Mouse (Mus musculus): ENCODE results near the gene Ablim1. TPM values are rescaled to one million over a fixed set of nuclear protein-coding genes. Genes with fewer than 3 reads are reported as not detected.
A peak's percentile ranks its signal among the peaks of the same experiment; 100 is the strongest.

The Ablim1 gene
- total and polyA plus RNA-seq, 3 experiments: 101 to 454 (median 418) TPM

DNA sequence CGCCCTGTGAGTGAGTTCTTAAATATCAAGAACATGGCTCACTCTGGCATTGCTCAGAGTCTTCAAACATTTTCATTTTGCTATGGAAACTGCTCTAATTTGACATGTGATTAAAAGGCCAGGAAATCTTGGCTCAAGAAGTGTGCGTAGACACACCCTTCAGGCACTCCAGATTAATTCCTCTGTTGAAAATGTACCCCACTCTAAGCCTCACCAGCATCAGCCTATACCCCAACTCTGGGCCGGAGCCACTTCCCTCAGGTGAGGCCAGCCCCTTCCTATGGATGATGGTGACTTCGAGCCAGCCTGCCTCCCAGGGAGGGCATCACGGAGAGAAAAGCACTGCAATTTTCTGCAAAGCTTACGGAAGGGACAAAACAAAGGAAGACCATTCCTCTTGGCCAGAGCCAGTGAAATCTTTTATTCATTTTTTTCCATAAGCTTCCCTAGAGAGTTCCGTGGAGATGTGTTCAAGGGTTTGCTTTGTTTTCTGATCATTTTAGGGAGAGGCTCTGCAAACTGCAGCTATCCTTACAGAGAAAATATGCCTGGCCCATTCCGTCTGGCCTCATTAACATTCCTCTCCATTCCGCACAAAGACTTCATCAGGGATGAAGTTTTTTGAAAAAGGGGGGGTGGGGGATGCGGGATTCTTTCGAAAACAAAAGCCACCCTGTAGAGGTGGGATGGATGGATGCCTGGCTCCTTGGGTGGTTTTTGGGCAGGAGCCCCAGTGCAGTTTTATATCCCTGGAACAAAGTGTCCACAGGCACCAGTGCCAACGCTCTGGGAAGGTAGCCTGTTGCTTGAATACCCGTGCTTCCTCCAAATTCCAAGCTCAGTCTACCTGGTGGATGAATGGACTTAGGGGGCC lies 236.7 kb downstream of the Ablim1 start:
- no peak for DNase-seq
- Histone ChIP-seq H3K27ac (peak overlapping the region; percentile 78), H3K27me3 (ENCODE audit: control insufficient read depth, insufficient read depth, low read length) (no peaks in the 10 kb centered on the region), H3K79me2 (replicated peaks; ENCODE audit: control insufficient read depth, insufficient read depth, low read length) (no peaks in the 10 kb centered on the region; the same call in 1 of the 2 replicates), H3K4me1 (ENCODE audit: control insufficient read depth, insufficient read depth, low read length) (peaks cover 28% of the 10 kb centered on the region), H3K9ac (ENCODE audit: low read depth, low read length) (no peak overlapping the region), H3K36me3 (ENCODE audit: control insufficient read depth, insufficient read depth, low read length) (peaks cover 54% of the 10 kb centered on the region), H3K4me3 (no peak overlapping the region)
- WGBS: 41% methylated on average over 13 of the region's 13 CpGs
- intact Hi-C loops (cut with DNase I): no loop called here
- TF ChIP-seq POLR2A (IDR thresholded peaks at IDR 0.05; ENCODE audit: insufficient read depth, low read depth, low read length): no peak
- no peak for TF ChIP-seq CTCF (IDR thresholded peaks at IDR 0.05)
- TF ChIP-seq EP300 (IDR thresholded peaks at IDR 0.05; ENCODE audit: insufficient read depth, low read depth, low read length): no peak

DNA sequence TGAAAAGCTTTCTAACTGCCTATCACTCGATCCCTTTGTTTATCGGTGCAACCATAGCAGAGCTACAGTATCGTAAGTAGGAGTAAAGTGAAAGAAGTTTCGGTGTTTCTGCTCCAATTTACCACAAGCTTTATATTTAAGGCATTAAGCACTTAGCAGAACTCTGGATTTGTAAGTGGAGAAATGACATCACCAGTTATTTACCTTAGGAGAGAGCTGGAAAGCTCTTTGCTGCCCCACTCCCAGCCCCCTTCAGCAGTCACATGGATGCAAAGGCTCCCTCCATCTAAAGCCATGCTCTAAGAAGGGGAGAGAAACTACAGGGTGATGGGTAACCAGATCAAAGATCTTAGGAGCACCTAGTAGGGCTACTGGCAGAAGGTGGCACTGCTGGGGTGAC lies 241.3 kb downstream of the Ablim1 start:
- intact Hi-C loops (cut with DNase I): no loop called here
- Histone ChIP-seq H3K4me3 (no peak overlapping the region), H3K4me1 (ENCODE audit: control insufficient read depth, insufficient read depth, low read length) (peaks cover 14% of the 10 kb centered on the region), H3K9ac (ENCODE audit: low read depth, low read length) (no peak overlapping the region), H3K27ac (peak overlapping the region; percentile 61), H3K27me3 (ENCODE audit: control insufficient read depth, insufficient read depth, low read length) (no peaks in the 10 kb centered on the region), H3K36me3 (ENCODE audit: control insufficient read depth, insufficient read depth, low read length) (peaks cover 43% of the 10 kb centered on the region), H3K79me2 (replicated peaks; ENCODE audit: control insufficient read depth, insufficient read depth, low read length) (no peaks in the 10 kb centered on the region)
- 81% methylated on average over 4 of the region's 4 CpGs for WGBS
- DNase-seq: no peak
- no peak for TF ChIP-seq EP300 (IDR thresholded peaks at IDR 0.05; ENCODE audit: insufficient read depth, low read depth, low read length)

DNA sequence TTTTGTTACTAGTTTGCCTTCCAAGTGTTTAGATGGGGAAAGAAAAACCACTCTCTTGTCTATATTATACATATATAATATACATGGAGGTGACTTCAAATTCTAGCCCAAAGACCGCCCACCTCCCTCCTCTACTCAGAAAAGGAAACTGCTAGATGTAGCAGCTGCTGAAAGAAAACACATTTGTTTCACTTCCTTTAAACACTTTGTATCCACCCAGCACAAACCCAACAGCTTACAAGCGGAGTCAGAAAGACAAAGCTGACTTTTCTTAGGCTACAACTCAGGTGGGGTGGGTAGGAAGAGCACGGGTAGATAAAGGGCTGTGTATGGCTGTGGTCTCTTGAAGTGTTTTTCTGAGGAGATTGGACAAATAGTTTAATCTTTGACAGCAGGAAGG lies 242.0 kb downstream of the Ablim1 start:
- DNase-seq: no peak

DNA sequence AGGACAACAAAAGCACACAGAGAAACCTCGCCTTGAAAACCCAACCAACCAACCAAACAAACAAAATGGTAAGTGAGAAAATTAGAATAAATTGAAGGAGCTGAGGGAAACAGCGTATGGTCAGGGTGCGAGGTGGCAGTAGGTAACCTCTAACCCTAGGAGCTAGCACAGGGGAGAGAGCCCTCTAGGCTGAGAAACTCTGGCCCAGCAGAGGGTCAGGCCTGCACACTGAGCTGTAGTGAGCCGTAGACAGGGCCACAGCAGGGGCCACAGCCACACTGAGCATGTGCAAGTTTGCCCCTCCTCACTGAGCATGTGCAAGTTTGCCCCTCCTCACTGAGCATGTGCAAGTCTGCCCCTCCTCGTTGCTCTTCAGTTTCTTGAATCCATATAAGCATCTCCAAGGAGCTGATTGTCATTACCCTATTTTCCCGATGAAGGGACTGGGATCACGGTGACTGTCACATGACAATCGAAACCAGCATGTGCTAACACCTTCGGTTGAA lies 247.6 kb downstream of the Ablim1 start:
- H3K27me3 ChIP-seq (ENCODE audit: control insufficient read depth, insufficient read depth, low read length): no peaks in the 10 kb centered on the region; the same call in 1 of the 2 replicates
- TF ChIP-seq EP300 (IDR thresholded peaks at IDR 0.05; ENCODE audit: insufficient read depth, low read depth, low read length): no peak
- no peak for TF ChIP-seq CTCF (IDR thresholded peaks at IDR 0.05)
- no peak for TF ChIP-seq POLR2A (IDR thresholded peaks at IDR 0.05; ENCODE audit: insufficient read depth, low read depth, low read length)
- intact Hi-C loops (cut with DNase I): loop anchor here (2.0 kb wide), 1 partner anchor 262 kb away; no protein-coding TSS in a partner anchor
- WGBS: 92% methylated on average over 9 of the region's 9 CpGs
- peaks cover 24% of the 10 kb centered on the region for H3K36me3 ChIP-seq (ENCODE audit: control insufficient read depth, insufficient read depth, low read length)
- peaks cover 3% of the 10 kb centered on the region for H3K79me2 ChIP-seq (replicated peaks; ENCODE audit: control insufficient read depth, insufficient read depth, low read length)
- H3K4me3 ChIP-seq: no peak overlapping the region
- H3K27ac ChIP-seq: no peak overlapping the region; the same call in 1 of the 2 replicates
- peaks cover 2% of the 10 kb centered on the region; the same call in 1 of the 2 replicates for H3K4me1 ChIP-seq (ENCODE audit: control insufficient read depth, insufficient read depth, low read length)
- H3K9ac ChIP-seq (ENCODE audit: low read depth, low read length): no peak overlapping the region
- DNase-seq: no peak

More for the DNA sequence above, 242.0 kb downstream of the Ablim1 start:
- H3K4me3 ChIP-seq: no peak overlapping the region
- H3K27ac ChIP-seq: peak overlapping the region; percentile 61
- H3K27me3 ChIP-seq (ENCODE audit: control insufficient read depth, insufficient read depth, low read length): no peaks in the 10 kb centered on the region
- H3K4me1 ChIP-seq (ENCODE audit: control insufficient read depth, insufficient read depth, low read length): peaks cover 12% of the 10 kb centered on the region
- H3K79me2 ChIP-seq (replicated peaks; ENCODE audit: control insufficient read depth, insufficient read depth, low read length): no peaks in the 10 kb centered on the region; the same call in 1 of the 2 replicates
- peaks cover 39% of the 10 kb centered on the region for H3K36me3 ChIP-seq (ENCODE audit: control insufficient read depth, insufficient read depth, low read length)
- H3K9ac ChIP-seq (ENCODE audit: low read depth, low read length): 0 out of 2 replicates have a peak overlapping the region, but pooled peaks have one; percentile 17
- intact Hi-C loops (cut with DNase I): no loop called here
- TF ChIP-seq CTCF (IDR thresholded peaks at IDR 0.05) (no peak), EP300 (IDR thresholded peaks at IDR 0.05; ENCODE audit: insufficient read depth, low read depth, low read length) (no peak), POLR2A (IDR thresholded peaks at IDR 0.05; ENCODE audit: insufficient read depth, low read depth, low read length) (no peak)
- WGBS: 38% methylated on average over 3 of the region's 3 CpGs

DNA sequence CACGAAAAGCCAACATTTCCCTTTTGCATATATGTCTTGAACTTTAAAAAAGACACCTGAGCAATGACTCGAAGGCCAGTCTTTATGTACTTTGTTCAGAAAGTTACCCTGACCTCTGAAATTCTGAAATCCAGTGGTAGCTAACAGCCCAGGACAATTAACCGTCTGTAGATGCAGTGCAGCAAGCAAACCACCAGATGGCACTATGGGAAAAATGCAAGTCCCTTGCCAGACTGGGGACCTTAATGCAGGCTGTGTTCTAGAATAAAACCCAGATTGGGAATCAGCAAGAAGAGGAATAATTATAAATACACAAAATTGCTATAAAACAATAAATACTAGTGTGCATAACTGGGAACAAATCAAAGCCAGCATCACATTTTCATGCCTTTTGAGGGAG lies 248.4 kb downstream of the Ablim1 start:
- peaks cover 22% of the 10 kb centered on the region for H3K36me3 ChIP-seq (ENCODE audit: control insufficient read depth, insufficient read depth, low read length)
- no peak overlapping the region for H3K4me3 ChIP-seq
- DNase-seq: peak; percentile 62 to 72
- TF ChIP-seq EP300 (IDR thresholded peaks at IDR 0.05; ENCODE audit: insufficient read depth, low read depth, low read length) (peak; percentile 45; the same call in 1 of the 2 replicates), POLR2A (IDR thresholded peaks at IDR 0.05; ENCODE audit: insufficient read depth, low read depth, low read length) (no peak), CTCF (IDR thresholded peaks at IDR 0.05) (peak; percentile 96)
- peaks cover 3% of the 10 kb centered on the region for H3K79me2 ChIP-seq (replicated peaks; ENCODE audit: control insufficient read depth, insufficient read depth, low read length)
- no peak overlapping the region for H3K27ac ChIP-seq
- H3K27me3 ChIP-seq (ENCODE audit: control insufficient read depth, insufficient read depth, low read length): no peaks in the 10 kb centered on the region; the same call in 1 of the 2 replicates
- 39% methylated on average over 3 of the region's 3 CpGs for WGBS
- H3K9ac ChIP-seq (ENCODE audit: low read depth, low read length): no peak overlapping the region
- intact Hi-C loops (cut with DNase I): loop anchor here (1.0 to 2.0 kb wide), 3 partner anchors 66 to 262 kb away; no protein-coding TSS in a partner anchor
- H3K4me1 ChIP-seq (ENCODE audit: control insufficient read depth, insufficient read depth, low read length): peaks cover 2% of the 10 kb centered on the region; the same call in 1 of the 2 replicates

Data from heart, adult 2 months (tissue).